Mouse (Mus musculus) frontal cortex, postnatal 25 days (tissue): ENCODE measurements at regions not wholly inside any gene's neighbourhood (a gene's known extent, or its start where the extent isn't known, plus 50 kb on each side); places are given as distances from the start of the nearest gene placed in this dataset.
"Not testable (repeated sequence)": the region's sequence is repeated elsewhere in the genome, so short reads cannot be mapped to it uniquely, and the experiment has no call there.

Experiments used
- DNase-seq, 2 experiments: peaks; one replicate each; pipeline ENCODE4 v3.0.0; 2022; ENCODE audit warnings: low spot score in 2 of 2

DNA sequence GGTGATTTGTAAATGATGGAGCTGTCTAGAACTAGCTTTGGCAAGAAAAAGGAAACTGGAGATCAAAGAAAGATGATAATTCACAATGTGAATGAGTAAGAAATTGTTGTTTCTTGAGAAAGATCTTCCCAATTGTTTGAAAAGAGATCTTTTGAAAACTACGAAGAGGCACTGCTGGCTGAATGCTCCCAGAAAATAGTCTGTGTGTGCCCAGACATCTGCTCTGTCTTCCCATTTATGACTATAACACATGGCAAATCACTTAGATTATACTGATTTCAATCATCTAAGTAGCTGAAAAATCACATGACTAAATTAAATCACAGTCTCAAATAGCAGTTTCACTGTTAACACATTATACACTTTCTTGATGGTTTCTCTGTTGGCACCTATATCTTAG is 434.2 kb upstream of the Sema6d start:
- DNase-seq, result no peak

- no peak for DNase-seq
Measured at GRCm38 (mm10) chr2:123688290-123689030, 401.3 kb upstream of the Sema6d start.

DNA sequence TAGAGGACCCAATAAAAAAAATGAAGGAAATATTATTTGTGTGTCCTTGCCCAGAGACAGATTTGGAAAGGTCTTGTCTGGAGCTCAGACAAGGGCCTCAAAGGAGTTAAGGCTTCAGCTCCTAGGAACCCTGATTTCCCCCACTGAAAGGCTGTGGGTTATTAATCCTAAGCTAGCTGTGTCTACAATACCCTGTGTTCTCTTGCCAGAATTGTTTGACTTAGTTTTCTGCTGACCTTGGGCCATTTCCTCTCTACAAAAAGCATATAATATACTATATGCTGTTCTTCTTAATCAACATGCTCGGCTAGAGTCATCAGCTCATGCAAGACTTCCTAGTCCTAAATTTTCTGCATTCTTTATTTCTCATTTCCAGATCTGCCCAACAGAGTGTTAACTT is 400.0 kb upstream of the Sema6d start:
- DNase-seq, result no peak

- no peak for DNase-seq
Measured at GRCm38 (mm10) chr2:123739688-123740087, 350.1 kb upstream of the Sema6d start.

- DNase-seq, result no peak
Measured at GRCm38 (mm10) chr2:123740541-123740940, 349.2 kb upstream of the Sema6d start.

- no peak for DNase-seq
Measured at GRCm38 (mm10) chr2:123754220-123754619, 335.5 kb upstream of the Sema6d start.

DNA sequence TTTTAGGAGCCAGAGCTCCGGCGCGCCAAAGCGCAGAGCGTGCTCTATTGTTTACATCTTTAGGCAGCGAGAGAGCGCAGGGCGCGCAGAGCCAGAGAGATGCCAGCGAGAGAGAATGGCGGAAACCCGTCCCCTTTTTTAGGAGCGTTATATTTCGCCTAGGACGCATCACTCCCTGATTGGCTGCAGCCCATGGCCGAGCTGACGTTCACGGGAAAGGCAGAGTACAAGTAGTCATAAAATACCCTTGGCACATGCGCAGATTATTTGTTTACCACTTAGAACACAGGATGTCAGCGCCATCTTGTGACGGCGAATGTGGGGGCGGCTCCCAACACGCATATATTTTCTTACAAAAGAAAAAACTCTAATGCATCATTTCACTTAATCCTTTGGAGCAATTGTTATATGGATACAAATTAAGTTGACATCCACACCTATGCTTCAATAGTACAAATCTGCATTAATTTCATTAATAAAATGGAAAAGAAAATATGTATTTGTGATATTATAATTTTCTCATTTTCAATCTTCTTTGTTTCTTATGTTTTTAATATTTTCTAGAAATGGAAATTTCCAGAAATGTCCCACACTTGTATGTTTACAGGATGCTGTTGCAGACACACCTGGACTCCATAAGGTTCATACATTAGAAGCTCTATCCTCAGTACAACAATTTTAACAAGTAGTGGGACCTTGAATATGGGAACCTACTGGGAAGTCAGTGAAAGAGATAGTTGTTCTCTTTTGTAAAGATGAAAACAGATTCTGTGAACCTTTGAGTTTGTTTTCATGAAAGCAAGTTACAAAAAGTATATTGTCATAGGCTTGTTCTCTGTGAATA is 334.9 kb upstream of the Sema6d start:
- DNase-seq, result not testable (repeated sequence)

GRCm38 (mm10) chr2:123799226-123799786 is 290.5 kb upstream of the Sema6d start:
- no peak for DNase-seq

DNA sequence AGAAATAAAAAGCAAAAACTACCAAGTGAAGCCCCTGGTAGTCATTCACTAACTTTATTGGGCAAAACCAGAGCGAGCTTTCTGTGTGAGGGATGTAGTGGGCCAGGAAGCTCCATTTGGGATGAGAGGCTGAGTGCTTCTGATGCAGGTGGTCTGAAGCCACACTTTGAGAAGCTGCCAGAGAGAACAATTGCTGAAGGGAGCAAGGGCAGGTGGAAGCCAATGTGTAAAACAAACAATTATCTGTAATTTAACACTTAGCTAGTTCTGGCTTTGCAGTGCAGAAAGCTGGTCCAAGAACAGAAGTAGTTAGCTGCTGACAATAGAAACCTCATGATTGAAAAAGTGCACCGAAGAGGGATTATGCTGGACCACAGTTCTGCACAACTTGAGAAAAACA is 284.1 kb upstream of the Sema6d start:
- no peak for DNase-seq

GRCm38 (mm10) chr2:123806370-123806769 is 283.4 kb upstream of the Sema6d start:
- no peak for DNase-seq

DNA sequence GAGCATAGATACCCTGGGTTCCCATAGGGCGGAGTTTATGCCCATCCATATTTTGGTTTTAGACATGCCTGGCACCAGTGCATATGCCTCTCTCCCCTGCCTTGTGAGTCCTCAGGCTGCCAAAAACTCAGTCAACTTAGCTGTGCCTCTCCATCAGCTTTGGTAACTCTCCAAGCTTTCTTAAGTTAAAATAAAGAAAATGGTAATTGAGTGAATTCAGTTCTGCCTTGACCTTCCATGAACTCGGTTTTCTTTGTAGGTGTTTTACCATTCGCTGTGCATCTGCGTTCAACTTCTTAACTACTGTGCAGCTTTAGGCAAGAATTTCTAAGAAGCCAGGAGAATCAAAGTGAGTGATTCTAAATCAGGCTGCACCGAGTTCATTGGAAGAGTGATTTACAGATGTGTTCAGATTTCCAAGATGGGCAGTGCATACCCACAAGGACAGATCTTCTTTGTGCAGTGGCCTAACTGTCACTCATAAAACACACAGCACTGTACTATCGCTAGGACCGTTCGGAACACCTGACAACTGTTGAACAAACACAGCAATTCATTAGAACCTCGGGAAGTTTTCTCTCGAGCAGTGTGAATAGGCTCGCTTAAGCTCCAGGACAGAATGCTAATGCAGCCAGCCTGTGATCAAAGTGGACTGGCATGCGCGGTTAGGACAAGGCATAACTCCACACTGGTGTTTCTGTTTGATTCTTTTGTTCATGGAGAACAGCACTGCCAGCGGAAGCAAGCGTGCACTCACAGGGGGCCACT is 276.4 kb upstream of the Sema6d start:
- DNase-seq, result peak in 1 of 2 experiments; percentile 15

DNA sequence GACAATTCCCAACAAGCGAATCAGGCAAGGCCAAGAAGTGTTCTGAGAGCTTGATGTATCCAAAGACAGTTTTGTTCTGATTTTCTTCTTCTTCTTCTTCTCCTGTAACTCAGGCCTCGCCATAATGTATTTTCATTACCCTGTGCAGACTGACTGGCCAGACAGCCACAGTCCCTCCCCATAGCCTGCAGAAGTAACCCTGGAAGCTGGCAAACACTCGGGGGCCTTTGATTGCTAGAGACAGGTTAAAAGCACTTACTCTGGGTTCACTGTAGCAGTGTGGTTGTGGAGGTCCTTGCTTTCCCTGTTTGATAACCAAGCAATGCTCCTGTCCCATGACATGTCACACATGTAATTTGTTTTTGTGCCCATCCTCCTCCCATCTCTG is 275.8 kb upstream of the Sema6d start:
- no peak for DNase-seq

- DNase-seq, result no peak
Measured at GRCm38 (mm10) chr2:123816627-123817026, 273.1 kb upstream of the Sema6d start.

DNA sequence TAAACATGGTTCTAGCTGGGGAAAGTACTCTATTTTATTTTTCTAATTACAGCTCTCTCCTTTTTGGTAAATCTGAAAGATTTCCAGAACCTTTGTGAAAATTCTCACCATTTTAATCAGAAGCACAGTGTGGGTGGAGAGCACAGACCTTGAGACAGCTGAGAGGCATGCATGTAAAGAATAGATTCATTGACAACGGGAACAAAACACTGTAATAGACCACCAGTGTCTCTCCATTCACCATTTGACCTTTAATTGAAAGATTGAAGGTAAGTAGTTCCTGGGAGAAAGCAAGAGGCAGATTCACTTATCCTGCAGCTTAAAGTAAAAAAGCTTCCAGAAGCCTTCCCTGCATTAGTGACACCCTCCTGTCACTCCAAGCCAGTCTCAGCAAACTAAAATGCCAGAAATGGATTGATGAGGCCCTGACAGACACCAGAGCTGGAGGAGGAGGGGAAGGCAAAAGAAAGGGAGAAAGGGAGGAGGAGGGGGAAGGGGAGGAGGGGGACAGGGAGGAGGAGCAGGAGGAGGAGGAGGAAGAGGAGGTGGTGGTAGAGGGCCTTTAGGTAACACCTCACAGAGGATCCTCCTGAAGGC is 256.1 kb upstream of the Sema6d start:
- DNase-seq, result no peak
